Mouse (Mus musculus) embryo, embryonic 10.5 days (tissue): ENCODE data around the gene Heatr9.
"Not testable (repeated sequence)": the region's sequence is repeated elsewhere in the genome, so short reads cannot be mapped to it uniquely, and the experiment has no call there.

Experiments used
- DNase-seq: peaks from one replicate; pipeline ENCODE4 v3.0.0-alpha.2; 2015; ENCODE audit warnings: low spot score

The Heatr9 gene

GRCm38 (mm10) chr11:83522075-83522474 lies at the start of gene Heatr9:
Gene Heatr9, minus strand, starts transcription at chr11:83522175.
- no peak for DNase-seq

- DNase-seq, result no peak
Observed at GRCm38 (mm10) chr11:83570189-83570588, 48.2 kb upstream of the Heatr9 start.

GRCm38 (mm10) chr11:83569249-83569648 lies 47.3 kb upstream of the Heatr9 start:
- DNase-seq, result no peak

- no peak for DNase-seq
Observed at GRCm38 (mm10) chr11:83568786-83569185, 46.8 kb upstream of the Heatr9 start.

- no peak for DNase-seq
Observed at GRCm38 (mm10) chr11:83568061-83568460, 46.1 kb upstream of the Heatr9 start.

- DNase-seq, result no peak
Observed at GRCm38 (mm10) chr11:83567311-83567710, 45.3 kb upstream of the Heatr9 start.

GRCm38 (mm10) chr11:83566617-83567016 lies 44.6 kb upstream of the Heatr9 start:
- no peak for DNase-seq

GRCm38 (mm10) chr11:83563754-83564153 lies 41.8 kb upstream of the Heatr9 start:
- DNase-seq, result no peak

- no peak for DNase-seq
Observed at GRCm38 (mm10) chr11:83562311-83562887, 40.4 kb upstream of the Heatr9 start.

- DNase-seq, result no peak
Observed at GRCm38 (mm10) chr11:83560405-83560804, 38.4 kb upstream of the Heatr9 start.

- DNase-seq, result no peak
Observed at GRCm38 (mm10) chr11:83557074-83557473, 35.1 kb upstream of the Heatr9 start.

GRCm38 (mm10) chr11:83556085-83556781 lies 34.3 kb upstream of the Heatr9 start:
- peak; percentile 88 for DNase-seq

- no peak for DNase-seq
Observed at GRCm38 (mm10) chr11:83551668-83552067, 29.7 kb upstream of the Heatr9 start.

GRCm38 (mm10) chr11:83551037-83551436 lies 29.1 kb upstream of the Heatr9 start:
- not testable (repeated sequence) for DNase-seq

- no peak for DNase-seq
Observed at GRCm38 (mm10) chr11:83550186-83550632, 28.2 kb upstream of the Heatr9 start.

- DNase-seq, result peak; percentile 15
Observed at GRCm38 (mm10) chr11:83544214-83544613, 22.2 kb upstream of the Heatr9 start.

GRCm38 (mm10) chr11:83541415-83541814 lies 19.4 kb upstream of the Heatr9 start:
- no peak for DNase-seq

- no peak for DNase-seq
Observed at GRCm38 (mm10) chr11:83540931-83541330, 19.0 kb upstream of the Heatr9 start.

GRCm38 (mm10) chr11:83538705-83539314 lies 16.8 kb upstream of the Heatr9 start:
- DNase-seq, result no peak

GRCm38 (mm10) chr11:83536831-83537230 lies 14.9 kb upstream of the Heatr9 start:
- DNase-seq, result no peak

- peak; percentile 8 for DNase-seq
Observed at GRCm38 (mm10) chr11:83534609-83535423, 12.8 kb upstream of the Heatr9 start.

- no peak for DNase-seq
Observed at GRCm38 (mm10) chr11:83534143-83534542, 12.2 kb upstream of the Heatr9 start.
